Mouse (Mus musculus): ENCODE measurements around the gene Iars. TPM values are rescaled to one million over a fixed set of nuclear protein-coding genes. Genes with fewer than 3 reads are reported as not detected.

Gene Iars
- polyA plus RNA-seq (2014; fragmentation: Illumina TruSeq; extraction: RNeasy Lipid Tissue Mini Kit (QIAGEN cat#74804); ENCODE audit: low read depth, low replicate concordance), result 20.6 TPM

GRCm38 (mm10) chr13:49681351-49682232 is at the start of gene Iars:
Gene Iars (plus strand): TSS chr13:49682100.

GRCm38 (mm10) chr13:49652481-49653179 is 29.3 kb upstream of the Iars start, which contains the start of the genes Cenpp and Nol8:
Gene Cenpp (minus strand): TSS chr13:49652785.
Gene Nol8 (plus strand): TSS chr13:49653078.

Other genes starting within 250 kb of the Iars start
- gene Tes3-ps, start 188.8 kb upstream of the Iars start, polyA plus RNA-seq (2014; fragmentation: Illumina TruSeq; extraction: RNeasy Lipid Tissue Mini Kit (QIAGEN cat#74804); ENCODE audit: low read depth, low replicate concordance), result 0.50 TPM
- gene Ecm2, start 177.3 kb upstream of the Iars start, polyA plus RNA-seq (2014; fragmentation: Illumina TruSeq; extraction: RNeasy Lipid Tissue Mini Kit (QIAGEN cat#74804); ENCODE audit: low read depth, low replicate concordance), result 1.7 TPM
- gene Aspn, start 137.7 kb upstream of the Iars start, polyA plus RNA-seq (2014; fragmentation: Illumina TruSeq; extraction: RNeasy Lipid Tissue Mini Kit (QIAGEN cat#74804); ENCODE audit: low read depth, low replicate concordance), result 0.48 TPM
- gene Omd, start 99.6 kb upstream of the Iars start, polyA plus RNA-seq (2014; fragmentation: Illumina TruSeq; extraction: RNeasy Lipid Tissue Mini Kit (QIAGEN cat#74804); ENCODE audit: low read depth, low replicate concordance), result 2.2 TPM
- gene Ogn, start 74.1 kb upstream of the Iars start, polyA plus RNA-seq (2014; fragmentation: Illumina TruSeq; extraction: RNeasy Lipid Tissue Mini Kit (QIAGEN cat#74804); ENCODE audit: low read depth, low replicate concordance), result 8.5 TPM
- gene Cenpp, start 29.3 kb upstream of the Iars start, polyA plus RNA-seq (2014; fragmentation: Illumina TruSeq; extraction: RNeasy Lipid Tissue Mini Kit (QIAGEN cat#74804); ENCODE audit: low read depth, low replicate concordance), result 1.2 TPM
- gene Nol8, start 29.0 kb upstream of the Iars start, polyA plus RNA-seq (2014; fragmentation: Illumina TruSeq; extraction: RNeasy Lipid Tissue Mini Kit (QIAGEN cat#74804); ENCODE audit: low read depth, low replicate concordance), result 13.7 TPM
- gene Gm30302, start 116.9 kb downstream of the Iars start, polyA plus RNA-seq (2014; fragmentation: Illumina TruSeq; extraction: RNeasy Lipid Tissue Mini Kit (QIAGEN cat#74804); ENCODE audit: low read depth, low replicate concordance), result not detected

Measured in liver, adult 10 weeks (tissue).